Mouse (Mus musculus) skeletal muscle tissue, adult 2 months (tissue): ENCODE data around the gene Ankle1.
"Not testable (repeated sequence)": the region's sequence is repeated elsewhere in the genome, so short reads cannot be mapped to it uniquely, and the experiment has no call there.

ENCODE experiments used
- DNase-seq: peaks from one replicate; pipeline ENCODE4 v3.0.0-alpha.2; 2012; ENCODE audit warnings: low read depth, low spot score

The Ankle1 gene

DNA sequence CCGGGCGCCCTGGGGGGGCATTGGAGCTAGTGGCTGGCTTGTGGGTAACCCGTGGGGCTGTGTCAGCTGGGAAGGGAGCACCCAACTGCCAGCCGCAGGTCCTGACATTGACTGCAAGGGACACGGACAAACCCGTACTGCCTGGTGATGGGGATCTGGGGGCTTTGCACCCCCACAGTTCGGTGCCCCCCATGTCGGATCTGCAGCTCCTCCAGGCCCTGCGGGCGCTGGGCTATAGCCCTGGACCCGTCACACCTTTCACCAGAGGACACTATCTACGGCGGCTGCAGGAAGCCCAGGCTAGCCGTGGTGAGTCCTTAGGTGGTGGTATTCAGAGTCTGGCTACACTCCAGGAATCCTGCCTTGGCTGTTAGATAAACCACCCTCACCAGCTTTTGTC is 1.6 kb downstream of the Ankle1 start:
- DNase-seq = no peak

DNA sequence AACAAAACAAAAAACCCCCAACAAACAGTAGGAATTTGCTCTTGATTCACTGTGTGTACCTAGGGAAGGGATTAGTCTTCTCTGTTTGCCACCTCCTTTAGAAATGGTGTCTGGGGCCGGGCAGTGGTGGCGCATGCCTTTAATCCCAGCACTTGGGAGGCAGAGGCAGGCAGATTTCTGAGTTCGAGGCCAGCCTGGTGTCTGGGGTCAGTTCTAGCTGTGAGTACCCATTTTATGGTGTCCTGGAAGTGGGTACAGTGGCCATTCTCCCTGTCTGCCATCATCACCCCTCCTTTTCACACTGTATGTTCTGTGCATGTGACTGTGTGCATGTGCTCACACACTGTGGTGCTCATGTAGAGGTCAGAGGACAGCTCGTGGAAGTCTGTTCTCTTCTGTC is 2.4 kb downstream of the Ankle1 start:
- DNase-seq = no peak

DNA sequence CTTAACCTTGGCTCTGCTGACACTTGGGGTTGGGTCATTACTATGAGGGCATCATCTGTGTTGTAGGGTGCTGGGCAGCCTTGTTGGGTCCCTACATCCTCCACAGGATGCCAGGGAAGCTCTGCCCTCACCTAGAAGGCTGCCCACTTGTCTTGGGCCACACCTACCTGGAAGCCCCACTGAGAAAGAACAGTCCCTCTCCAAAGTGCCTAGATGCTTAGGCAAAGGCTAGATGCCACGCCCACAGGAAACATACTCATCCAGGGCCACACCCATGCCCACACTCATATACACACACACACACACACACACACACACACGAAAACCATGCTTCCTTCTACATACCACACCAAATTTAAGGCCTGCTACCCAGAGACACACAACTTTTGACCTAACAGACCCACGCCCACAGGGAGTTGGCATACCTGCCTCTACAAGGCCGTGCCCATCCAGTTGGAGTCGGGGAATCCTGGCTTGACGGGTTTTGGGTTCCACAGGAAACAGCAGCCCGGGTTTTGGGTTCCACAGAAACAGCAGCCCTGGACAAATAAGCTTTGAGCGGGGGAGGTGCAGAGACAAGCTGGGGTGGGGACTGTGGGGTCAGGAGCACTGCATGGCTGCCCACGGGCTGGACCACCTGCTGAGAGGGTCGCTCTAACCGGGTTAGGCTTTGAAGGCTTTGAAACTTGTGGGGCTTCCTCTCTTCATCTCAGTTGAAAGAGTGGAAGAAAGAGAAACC is 5.9 kb downstream of the Ankle1 start:
- no peak for DNase-seq

DNA sequence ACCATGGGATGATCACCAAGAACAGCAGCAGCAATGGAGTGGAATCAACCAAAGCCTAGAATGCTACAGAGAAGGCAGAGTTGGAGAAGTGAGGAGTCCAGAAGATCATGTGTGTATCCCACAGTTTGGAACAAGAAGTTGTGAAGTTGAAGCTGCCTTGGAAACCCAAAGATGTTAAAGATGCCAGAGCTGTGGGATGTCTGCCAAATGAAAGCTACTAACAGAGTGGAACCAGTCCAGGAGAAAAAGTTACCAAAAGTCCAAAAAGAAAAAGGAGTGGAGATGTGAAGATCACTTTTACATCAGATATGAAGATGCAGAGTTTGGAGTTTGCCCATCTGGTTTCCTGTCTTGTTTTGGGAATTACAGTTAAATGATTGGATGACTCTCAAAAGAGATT is 16.3 kb downstream of the Ankle1 start:
- no peak for DNase-seq

DNA sequence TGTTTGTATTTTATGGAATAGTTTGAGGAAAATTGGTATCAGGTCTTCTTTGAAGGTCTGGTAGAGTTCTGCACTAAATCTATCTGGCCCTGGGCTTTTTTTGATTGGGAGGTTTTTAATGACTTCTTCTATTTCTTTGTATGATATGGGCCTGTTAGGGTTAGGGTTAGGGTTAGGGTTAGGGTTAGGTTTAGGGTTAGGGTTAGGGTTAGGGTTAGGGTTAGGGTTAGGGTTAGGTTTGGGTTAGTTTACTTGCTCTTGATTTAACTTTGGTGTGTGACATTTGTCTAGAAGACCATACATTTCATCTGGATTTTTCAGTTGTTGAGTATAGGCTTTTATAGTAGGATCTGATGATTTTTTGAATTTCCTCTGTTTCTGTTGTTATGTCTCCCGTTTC is 27.1 kb downstream of the Ankle1 start:
- DNase-seq = not testable (repeated sequence)

DNA sequence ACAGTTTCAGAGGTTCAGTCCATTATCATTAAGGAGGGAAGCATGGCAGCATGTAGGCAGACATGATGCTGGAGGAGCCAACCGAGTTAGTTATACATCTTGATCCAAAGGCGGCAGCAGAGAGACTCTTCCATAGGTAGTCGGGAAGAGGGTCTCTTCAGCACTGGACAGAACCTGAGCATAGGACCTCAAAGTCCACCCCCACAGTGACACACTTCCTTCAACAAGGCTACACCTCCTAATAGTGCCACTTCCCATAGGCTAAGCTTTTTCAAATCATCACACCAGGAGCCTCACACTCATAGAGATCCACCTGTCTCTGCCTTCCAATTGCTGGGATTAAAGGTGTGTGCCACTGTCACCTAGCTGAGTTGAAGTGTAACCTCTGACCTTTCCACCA is 31.2 kb downstream of the Ankle1 start:
- no peak for DNase-seq

DNA sequence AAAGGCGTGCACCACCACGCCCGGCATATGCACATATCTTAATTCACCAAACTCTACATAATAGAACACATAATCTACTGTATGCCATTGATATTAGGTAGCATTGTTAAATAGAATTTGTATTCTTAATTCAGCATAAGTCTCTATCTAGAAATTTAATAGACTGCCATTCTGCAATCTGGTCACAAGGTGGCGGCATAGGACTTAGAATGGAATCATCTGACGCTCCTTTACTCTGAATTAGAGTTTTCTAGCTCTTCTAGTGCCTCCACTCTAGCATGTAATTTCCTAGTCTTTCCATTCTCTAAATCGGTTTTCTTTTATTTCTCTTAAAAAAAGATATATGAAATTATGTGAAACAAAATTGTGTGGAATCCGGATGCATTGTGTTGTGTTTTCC is 35.6 kb downstream of the Ankle1 start:
- peak; percentile 38 for DNase-seq

DNA sequence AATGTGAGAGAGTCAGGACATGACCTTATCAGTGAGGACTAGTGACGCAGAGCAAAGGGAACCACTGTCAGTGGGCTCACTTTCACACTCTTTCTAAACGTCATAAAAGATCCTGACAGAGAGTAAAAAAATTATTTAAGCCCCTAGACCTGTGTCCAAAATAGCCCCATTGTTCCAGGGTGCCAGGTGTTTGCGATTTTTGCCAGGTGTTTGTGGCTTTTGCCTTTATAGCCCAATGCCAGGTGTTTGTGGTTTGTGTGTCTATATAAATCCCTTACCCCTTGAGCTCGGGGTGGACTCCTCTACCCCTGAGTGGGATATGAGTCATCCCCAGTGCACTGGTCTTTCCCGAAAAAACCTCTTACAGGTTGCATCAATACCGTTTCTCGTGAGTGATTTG is 39.3 kb downstream of the Ankle1 start:
- no peak for DNase-seq

DNA sequence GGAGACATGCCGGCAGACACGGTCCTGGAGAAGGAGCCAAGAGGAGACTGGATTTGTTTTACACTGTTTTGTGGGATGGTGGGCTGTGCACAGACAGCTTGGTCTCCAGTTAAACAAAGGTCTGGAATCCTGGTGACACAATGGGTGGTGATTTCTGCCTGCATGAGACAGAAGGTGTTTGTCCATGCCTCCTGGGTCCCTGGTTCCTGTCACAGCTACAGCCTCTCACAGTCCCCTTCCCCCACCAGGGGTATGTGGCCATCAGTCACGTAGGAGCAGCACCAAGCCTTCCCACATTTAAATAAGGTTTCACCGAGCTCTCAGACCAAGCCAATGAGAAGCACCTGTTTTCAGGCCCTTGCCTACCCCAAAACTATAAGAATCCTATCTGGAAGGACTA is 45.5 kb downstream of the Ankle1 start:
- no peak for DNase-seq

DNA sequence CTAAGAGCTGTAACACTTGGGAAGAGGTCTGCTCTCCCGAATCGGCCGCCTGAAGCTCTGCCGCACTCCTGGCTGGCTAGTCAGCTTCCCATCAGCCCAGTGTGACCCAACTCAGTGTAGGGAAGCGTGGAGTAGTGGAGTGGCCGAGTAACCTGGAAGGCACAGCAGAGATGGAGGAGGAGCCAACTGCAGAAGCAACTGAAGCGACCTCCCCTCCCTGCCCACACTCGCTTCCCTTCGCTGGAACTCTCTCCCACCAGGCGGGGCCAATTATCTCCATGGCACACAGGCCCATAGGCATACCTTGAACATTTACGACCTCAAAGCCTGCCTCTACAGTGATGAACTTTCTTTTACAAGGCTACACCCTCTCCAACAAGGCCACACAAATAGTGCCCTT is 46.0 kb downstream of the Ankle1 start:
- DNase-seq = no peak

DNA sequence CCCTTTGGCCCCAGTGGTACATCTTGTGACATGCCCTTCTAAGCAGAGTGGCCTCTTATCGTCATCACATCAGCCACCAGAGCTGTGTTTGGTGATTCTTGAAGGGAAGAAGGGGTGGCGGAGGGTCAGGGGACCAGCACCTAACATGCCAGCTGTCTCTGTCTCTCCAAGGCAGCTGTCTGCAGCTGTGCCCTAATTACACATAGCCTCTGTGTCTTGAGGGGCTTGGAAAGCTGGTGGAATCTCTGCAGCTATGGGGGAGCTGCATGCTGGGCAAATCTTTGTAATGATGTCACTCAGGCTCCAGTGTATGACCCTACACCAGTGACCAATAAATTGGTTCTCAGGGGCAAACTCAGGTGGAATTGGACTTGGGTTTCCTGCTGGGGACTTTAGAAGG is 46.9 kb downstream of the Ankle1 start:
- DNase-seq = no peak

DNA sequence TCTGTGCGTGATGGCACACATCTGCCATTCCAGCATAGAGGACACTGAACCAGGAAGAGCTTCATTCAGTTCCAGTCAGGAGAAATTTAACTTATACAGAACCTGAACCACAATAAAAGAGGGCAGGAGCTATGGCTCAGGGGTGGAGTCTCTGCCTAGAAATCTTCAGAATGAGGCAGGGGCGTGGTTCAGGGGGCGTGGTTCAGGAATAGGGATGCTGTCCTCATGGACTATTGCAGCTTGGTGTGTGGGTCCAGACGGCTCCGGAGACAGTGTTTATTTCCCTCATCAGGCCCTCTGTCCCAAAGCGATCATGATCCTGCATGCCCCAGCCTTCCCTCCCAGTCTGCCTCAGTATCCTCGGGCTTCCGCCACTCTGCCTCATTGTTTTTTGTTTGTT is 48.9 kb downstream of the Ankle1 start:
- no peak for DNase-seq

DNA sequence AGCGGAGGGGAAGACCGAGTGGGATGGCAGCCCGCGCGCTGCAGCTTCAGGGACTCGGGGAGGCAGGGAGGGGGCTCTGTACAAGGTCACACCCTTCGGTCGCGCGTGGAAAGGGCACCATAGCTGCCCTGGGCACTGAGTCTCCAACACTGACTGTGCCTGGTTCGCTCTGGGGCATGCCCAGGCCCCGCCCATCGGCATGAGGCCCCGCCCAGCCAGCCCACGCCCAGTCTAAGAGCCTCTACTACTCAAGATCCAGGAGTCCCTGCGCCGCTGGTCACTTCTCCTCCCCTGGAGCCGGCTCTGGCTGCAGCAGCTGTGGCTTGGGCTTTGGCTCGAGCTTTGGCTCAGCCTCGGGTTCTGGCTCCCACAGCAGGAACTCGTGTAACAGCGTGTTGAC is 51.1 kb downstream of the Ankle1 start:
- no peak for DNase-seq

DNA sequence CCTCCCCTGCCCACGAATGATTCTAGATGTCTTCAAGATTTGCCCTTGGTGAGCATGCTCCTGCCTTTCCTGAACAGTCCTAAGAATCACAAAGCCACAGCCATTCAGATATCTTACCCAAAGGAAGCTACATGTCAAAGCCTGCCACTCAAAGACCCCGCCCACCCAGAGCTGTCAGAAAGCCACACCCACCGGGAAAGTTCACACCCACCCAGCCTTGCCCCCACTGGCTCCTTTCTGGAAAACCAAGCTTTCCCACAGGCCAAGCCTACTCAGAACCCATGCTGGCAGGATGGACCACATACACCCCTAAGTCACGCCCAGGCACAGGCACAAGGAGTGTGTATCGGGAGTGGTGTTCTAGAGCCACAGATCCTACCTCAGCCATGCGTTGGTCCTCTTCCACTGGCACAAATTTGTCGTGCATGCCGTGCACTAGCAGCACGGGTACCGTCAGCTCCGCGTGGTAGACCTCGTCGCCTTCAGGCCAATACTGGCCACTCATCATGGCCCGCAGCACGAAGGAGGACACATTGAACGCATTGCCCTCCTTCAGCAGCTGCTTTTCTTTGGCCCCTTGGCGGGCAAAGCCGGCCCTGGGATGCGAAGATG is 52.0 kb downstream of the Ankle1 start:
- no peak for DNase-seq
